Mouse (Mus musculus) CH12.LX (cell line): ENCODE measurements around the gene Sgpl1.

Experiments used
- CHD1 ChIP-seq: IDR thresholded peaks from 2 replicates; pipeline ENCODE4 v1.6.1; 2012; ENCODE audit warnings: low read depth, low read length, improper control_type of control experiment, inconsistent platforms
- CTCF ChIP-seq, 2 experiments: IDR thresholded peaks in 1 of 2; conservative IDR thresholded peaks in 1 of 2; 2 replicates each; pipeline ENCODE4 v1.5.1; 2011 to 2012; ENCODE audit warnings: low read depth in 2 of 2, low read length in 2 of 2, improper control_type of control experiment in 1 of 2, inconsistent platforms in 1 of 2, mild to moderate bottlenecking in 1 of 2, moderate library complexity in 1 of 2
- EP300 ChIP-seq: IDR thresholded peaks from 2 replicates; pipeline ENCODE4 v1.6.1; 2011; ENCODE audit warnings: low read length, improper control_type of control experiment
- ETS1 ChIP-seq: conservative IDR thresholded peaks from 2 replicates; pipeline ENCODE4 v1.6.1; 2012; ENCODE audit warnings: low read depth, mild to moderate bottlenecking, inconsistent platforms, low read length, improper control_type of control experiment, moderate library complexity
- MAX ChIP-seq: IDR thresholded peaks from 2 replicates; pipeline ENCODE4 v1.6.1; 2011; ENCODE audit warnings: low read length, improper control_type of control experiment
- MXI1 ChIP-seq: IDR thresholded peaks from 2 replicates; pipeline ENCODE4 v1.6.1; 2011; ENCODE audit warnings: mild to moderate bottlenecking, low read depth, low read length, improper control_type of control experiment
- RAD21 ChIP-seq: IDR thresholded peaks from 2 replicates; pipeline ENCODE4 v1.6.1; 2011; ENCODE audit warnings: low read depth, mild to moderate bottlenecking, low read length, improper control_type of control experiment, moderate library complexity
- SMC3 ChIP-seq: IDR thresholded peaks from 2 replicates; pipeline ENCODE4 v1.6.1; 2011; ENCODE audit warnings: low read depth, low read length, improper control_type of control experiment

DNA sequence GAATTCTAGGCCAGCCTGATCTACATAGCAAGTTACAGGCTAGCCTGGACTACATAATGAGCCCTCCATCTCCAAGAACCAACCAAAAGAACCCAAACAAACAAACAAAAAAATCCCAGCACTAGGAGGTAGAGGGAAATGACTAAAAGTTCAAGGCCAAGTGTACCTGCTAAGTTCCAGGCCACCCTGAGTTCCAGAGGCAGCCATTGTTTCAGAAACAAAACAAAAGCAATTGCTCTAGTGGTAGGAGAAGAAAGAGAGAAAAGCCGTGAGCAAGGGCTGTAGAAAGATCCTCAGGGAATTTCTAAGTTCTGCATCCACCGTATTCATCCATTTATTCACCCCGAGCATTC is 1.8 kb downstream of the Sgpl1 start:
- no peak for TF ChIP-seq MAX
- TF ChIP-seq CHD1: no peak
- no peak for TF ChIP-seq CTCF (conservative IDR thresholded peaks at IDR 0.05 in 1 of 2, IDR thresholded peaks at IDR 0.05 in 1 of 2; ENCODE audit: low read depth in 2 of 2, low read length in 2 of 2)
- no peak for TF ChIP-seq RAD21
- TF ChIP-seq MXI1: no peak
- TF ChIP-seq SMC3: no peak
- no peak for TF ChIP-seq EP300
- no peak for TF ChIP-seq ETS1
